Mouse (Mus musculus): ENCODE results near the gene Tnfsf12.

Tnfsf12 gene

DNA sequence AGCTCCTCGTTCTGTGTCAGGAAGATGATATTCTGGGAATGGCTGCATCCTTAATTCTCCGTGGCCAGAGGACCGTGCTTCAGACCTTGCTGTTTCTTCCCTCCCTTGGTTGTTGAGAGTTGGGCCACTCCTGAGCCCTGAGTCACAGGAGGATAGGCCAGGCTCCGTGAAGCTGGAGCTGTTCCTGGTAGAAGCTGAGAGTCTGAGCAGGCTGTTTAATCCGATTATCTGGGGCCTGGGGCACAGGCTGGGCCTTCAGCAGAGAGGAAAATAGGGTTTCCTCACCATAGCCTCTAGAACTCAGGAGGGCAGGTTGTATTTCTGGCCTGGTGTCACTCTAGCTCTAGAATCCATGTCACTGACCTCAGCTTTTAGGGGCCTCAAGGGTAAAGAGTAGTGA, 42.2 kb downstream of the Tnfsf12 start:
- no peak for DNase-seq

DNA sequence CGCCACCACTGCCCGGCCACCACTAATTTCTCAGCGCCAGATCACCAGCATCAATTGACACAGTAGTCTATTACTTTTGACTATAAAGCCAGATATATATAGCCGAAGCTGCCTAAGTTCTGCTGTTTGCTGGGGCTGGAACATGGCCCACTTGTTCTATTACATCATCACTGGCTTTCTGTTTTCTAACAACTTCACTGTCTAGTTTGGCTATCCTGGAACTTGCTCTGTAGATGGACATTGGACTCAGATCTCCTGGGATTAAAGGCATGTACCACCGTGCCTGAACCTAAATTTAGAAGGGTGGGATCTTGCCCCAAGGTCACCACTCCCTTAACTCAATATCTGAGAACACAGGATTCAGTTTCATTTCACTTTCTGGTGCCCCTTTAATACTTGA, 49.8 kb downstream of the Tnfsf12 start:
- DNase-seq, result no peak
